Mouse (Mus musculus): ENCODE measurements around the gene Pus7l. TPM values are rescaled to one million over a fixed set of nuclear protein-coding genes. Genes with fewer than 3 reads are reported as not detected.
A peak's percentile ranks its signal among the peaks of the same experiment; 100 is the strongest.

The Pus7l gene
- total and polyA plus RNA-seq, 2 experiments from 2014 or later = 2.7 to 8.0 TPM

GRCm38 (mm10) chr15:94587826-94588715 is 44.7 kb upstream of the Pus7l start:
- DNase-seq (ENCODE audit: low spot score) = no peak
- H3K4me1 ChIP-seq (ENCODE audit: control insufficient read depth, insufficient read depth) = peaks cover 3% of the 10 kb centered on the region; the same call in 1 of the 2 replicates
- H3K4me2 ChIP-seq (ENCODE audit: low read depth, low read length) = peak overlapping the region; percentile 77; the same call in 1 of the 2 replicates
- no peak overlapping the region for H3K9ac ChIP-seq (replicated peaks; ENCODE audit: low read depth, low read length)
- H3K36me3 ChIP-seq (replicated peaks; ENCODE audit: control insufficient read depth, insufficient read depth, low read length) = peaks cover 33% of the 10 kb centered on the region
- peak overlapping the region; percentile 100 for H3K4me3 ChIP-seq (ENCODE audit: low read depth, low read length)
- H3K27me3 ChIP-seq (ENCODE audit: control insufficient read depth, insufficient read depth, low read length) = no peaks in the 10 kb centered on the region
- TF ChIP-seq EP300 (IDR thresholded peaks at IDR 0.05; ENCODE audit: low read depth) = no peak
- TF ChIP-seq CTCF (IDR thresholded peaks at IDR 0.05; ENCODE audit: low read depth) = no peak
- H3K9me3 ChIP-seq (replicated peaks; ENCODE audit: control insufficient read depth, low read length) = no peaks in the 10 kb centered on the region
- no peak overlapping the region for H3K27ac ChIP-seq (ENCODE audit: low read depth)
- ATAC-seq (ENCODE audit: insufficient read depth, low read depth) = no peak
- WGBS = 85% methylated on average over 9 of the region's 9 CpGs

- TF ChIP-seq CTCF (IDR thresholded peaks at IDR 0.05; ENCODE audit: low read depth) (no peak), EP300 (IDR thresholded peaks at IDR 0.05; ENCODE audit: low read depth) (no peak)
- H3K9ac ChIP-seq (replicated peaks; ENCODE audit: low read depth, low read length) = no peak overlapping the region
- DNase-seq (ENCODE audit: low spot score) (no peak), ATAC-seq (ENCODE audit: insufficient read depth, low read depth) (no peak)
- H3K36me3 ChIP-seq (replicated peaks; ENCODE audit: control insufficient read depth, insufficient read depth, low read length) = peaks cover 65% of the 10 kb centered on the region
- WGBS = 79% methylated on average over 4 of the region's 4 CpGs
- no peak overlapping the region for H3K27ac ChIP-seq (ENCODE audit: low read depth)
- H3K4me3 ChIP-seq (ENCODE audit: low read depth, low read length) = no peak overlapping the region
- no peaks in the 10 kb centered on the region for H3K27me3 ChIP-seq (ENCODE audit: control insufficient read depth, insufficient read depth, low read length)
- no peaks in the 10 kb centered on the region for H3K9me3 ChIP-seq (replicated peaks; ENCODE audit: control insufficient read depth, low read length)
- H3K4me2 ChIP-seq (ENCODE audit: low read depth, low read length) = no peak overlapping the region
- peaks cover 3% of the 10 kb centered on the region; the same call in 1 of the 2 replicates for H3K4me1 ChIP-seq (ENCODE audit: control insufficient read depth, insufficient read depth)
Measured at GRCm38 (mm10) chr15:94584738-94585137, 41.4 kb upstream of the Pus7l start.

GRCm38 (mm10) chr15:94583153-94583552 is 39.8 kb upstream of the Pus7l start:
- H3K4me2 ChIP-seq (ENCODE audit: low read depth, low read length) = no peak overlapping the region
- ATAC-seq (ENCODE audit: insufficient read depth, low read depth) (no peak), DNase-seq (ENCODE audit: low spot score) (no peak)
- TF ChIP-seq CTCF (IDR thresholded peaks at IDR 0.05; ENCODE audit: low read depth) = no peak
- no peak for TF ChIP-seq EP300 (IDR thresholded peaks at IDR 0.05; ENCODE audit: low read depth)
- peaks cover 3% of the 10 kb centered on the region; the same call in 1 of the 2 replicates for H3K4me1 ChIP-seq (ENCODE audit: control insufficient read depth, insufficient read depth)
- H3K4me3 ChIP-seq (ENCODE audit: low read depth, low read length) = no peak overlapping the region
- H3K36me3 ChIP-seq (replicated peaks; ENCODE audit: control insufficient read depth, insufficient read depth, low read length) = peaks cover 71% of the 10 kb centered on the region
- H3K9ac ChIP-seq (replicated peaks; ENCODE audit: low read depth, low read length) = no peak overlapping the region
- WGBS = 83% methylated on average over 10 of the region's 10 CpGs
- no peaks in the 10 kb centered on the region for H3K9me3 ChIP-seq (replicated peaks; ENCODE audit: control insufficient read depth, low read length)
- no peaks in the 10 kb centered on the region for H3K27me3 ChIP-seq (ENCODE audit: control insufficient read depth, insufficient read depth, low read length)
- no peak overlapping the region for H3K27ac ChIP-seq (ENCODE audit: low read depth)

GRCm38 (mm10) chr15:94582000-94582593 is 38.8 kb upstream of the Pus7l start:
- Histone ChIP-seq H3K4me2 (ENCODE audit: low read depth, low read length) (no peak overlapping the region), H3K27me3 (ENCODE audit: control insufficient read depth, insufficient read depth, low read length) (no peaks in the 10 kb centered on the region), H3K9ac (replicated peaks; ENCODE audit: low read depth, low read length) (no peak overlapping the region), H3K4me3 (ENCODE audit: low read depth, low read length) (no peak overlapping the region), H3K36me3 (replicated peaks; ENCODE audit: control insufficient read depth, insufficient read depth, low read length) (peaks cover 71% of the 10 kb centered on the region), H3K27ac (ENCODE audit: low read depth) (no peak overlapping the region), H3K4me1 (ENCODE audit: control insufficient read depth, insufficient read depth) (no peaks in the 10 kb centered on the region), H3K9me3 (replicated peaks; ENCODE audit: control insufficient read depth, low read length) (no peaks in the 10 kb centered on the region)
- ATAC-seq (ENCODE audit: insufficient read depth, low read depth) (no peak), DNase-seq (ENCODE audit: low spot score) (no peak)
- WGBS = 80% methylated on average over 7 of the region's 7 CpGs
- no peak for TF ChIP-seq CTCF (IDR thresholded peaks at IDR 0.05; ENCODE audit: low read depth)
- no peak for TF ChIP-seq EP300 (IDR thresholded peaks at IDR 0.05; ENCODE audit: low read depth)

- H3K9ac ChIP-seq (replicated peaks; ENCODE audit: low read depth, low read length) = no peak overlapping the region
- no peak for DNase-seq (ENCODE audit: low spot score)
- no peaks in the 10 kb centered on the region for H3K4me1 ChIP-seq (ENCODE audit: control insufficient read depth, insufficient read depth)
- H3K9me3 ChIP-seq (replicated peaks; ENCODE audit: control insufficient read depth, low read length) = no peaks in the 10 kb centered on the region
- H3K27ac ChIP-seq (ENCODE audit: low read depth) = no peak overlapping the region
- peaks cover 6% of the 10 kb centered on the region for H3K36me3 ChIP-seq (replicated peaks; ENCODE audit: control insufficient read depth, insufficient read depth, low read length)
- no peaks in the 10 kb centered on the region for H3K27me3 ChIP-seq (ENCODE audit: control insufficient read depth, insufficient read depth, low read length)
- WGBS = 67% methylated on average over 4 of the region's 4 CpGs
- ATAC-seq (ENCODE audit: insufficient read depth, low read depth) = no peak
- no peak for TF ChIP-seq CTCF (IDR thresholded peaks at IDR 0.05; ENCODE audit: low read depth)
- H3K4me2 ChIP-seq (ENCODE audit: low read depth, low read length) = no peak overlapping the region
- H3K4me3 ChIP-seq (ENCODE audit: low read depth, low read length) = no peak overlapping the region
Measured at GRCm38 (mm10) chr15:94574566-94575268, 31.4 kb upstream of the Pus7l start.
